Mouse (Mus musculus) cerebellum, postnatal 25 days (tissue): ENCODE data around the gene Kif27.

Experiments used
- DNase-seq, 2 experiments: peaks; one replicate each; pipeline ENCODE4 v3.0.0; 2021; ENCODE audit warnings: mixed read lengths in 2 of 2

Gene Kif27

GRCm38 (mm10) chr13:58275599-58275998, 83.3 kb downstream of the Kif27 start, which contains the start of gene Gkap1:
Gkap1 (minus strand) TSS chr13:58275699.
- DNase-seq = no peak

GRCm38 (mm10) chr13:58275076-58275475, 83.8 kb downstream of the Kif27 start:
- no peak for DNase-seq

- peak; percentile 79 to 82 for DNase-seq
Observed at GRCm38 (mm10) chr13:58274259-58274991, 84.5 kb downstream of the Kif27 start.

- DNase-seq = peak in 1 of 2 experiments; percentile 60
Observed at GRCm38 (mm10) chr13:58273411-58274258, 85.3 kb downstream of the Kif27 start.

DNA sequence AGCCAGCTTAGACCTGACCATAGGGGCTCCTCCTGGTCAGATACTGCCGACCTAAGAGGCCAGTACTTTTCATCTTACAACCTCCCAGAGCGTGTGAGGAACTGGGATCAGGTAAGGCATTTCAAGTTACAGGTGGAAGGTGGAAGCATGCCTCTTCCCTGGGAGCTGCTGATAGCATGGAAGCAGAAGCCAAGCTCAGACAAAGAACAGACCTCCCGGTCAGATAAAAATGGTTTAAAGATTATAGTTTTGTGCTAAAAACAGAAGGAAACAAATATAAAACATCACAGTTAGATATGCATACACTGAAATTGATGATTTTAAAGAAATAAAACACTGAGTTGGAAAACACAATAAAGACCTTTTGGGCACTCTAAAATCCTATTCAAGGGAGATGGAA, 92.1 kb downstream of the Kif27 start:
- no peak for DNase-seq

DNA sequence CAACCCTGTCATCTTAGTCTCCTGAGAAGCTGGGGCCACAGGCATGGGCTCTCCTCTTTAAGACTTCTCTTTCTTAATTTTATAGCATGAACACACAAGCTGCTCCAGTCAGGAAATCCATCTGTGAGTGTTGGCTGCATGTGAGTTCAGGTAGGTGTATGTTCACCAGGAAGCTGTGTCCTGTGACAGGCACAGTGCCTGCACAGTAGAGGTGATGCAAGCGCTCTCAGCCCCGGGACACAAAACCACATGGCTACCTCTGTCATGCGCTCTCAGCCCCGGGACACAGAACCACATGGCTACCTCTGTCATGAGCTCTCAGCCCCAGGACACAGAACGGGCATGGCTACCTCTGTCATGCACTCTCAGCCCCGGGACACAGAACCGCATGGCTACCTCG, 95.4 kb downstream of the Kif27 start:
- no peak for DNase-seq

DNA sequence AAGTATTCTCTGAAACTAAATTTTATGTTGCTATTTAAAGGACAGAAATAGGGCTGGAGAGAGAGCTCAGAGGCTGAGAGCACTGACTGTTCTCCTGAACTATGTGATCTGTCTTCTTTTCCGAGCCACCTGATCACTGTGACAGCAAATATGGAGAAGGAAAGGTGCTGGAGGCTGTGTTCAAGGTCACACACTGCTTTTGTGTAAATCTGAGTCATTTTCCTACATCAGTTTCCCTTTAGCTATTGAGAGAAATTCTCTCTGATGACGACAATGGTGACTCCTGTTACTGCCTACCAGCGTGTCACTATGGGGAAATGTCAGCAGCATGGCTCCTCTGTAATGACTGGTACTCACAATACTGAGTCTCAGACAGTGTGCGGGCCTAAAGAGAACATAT, 97.2 kb downstream of the Kif27 start:
- no peak for DNase-seq

DNA sequence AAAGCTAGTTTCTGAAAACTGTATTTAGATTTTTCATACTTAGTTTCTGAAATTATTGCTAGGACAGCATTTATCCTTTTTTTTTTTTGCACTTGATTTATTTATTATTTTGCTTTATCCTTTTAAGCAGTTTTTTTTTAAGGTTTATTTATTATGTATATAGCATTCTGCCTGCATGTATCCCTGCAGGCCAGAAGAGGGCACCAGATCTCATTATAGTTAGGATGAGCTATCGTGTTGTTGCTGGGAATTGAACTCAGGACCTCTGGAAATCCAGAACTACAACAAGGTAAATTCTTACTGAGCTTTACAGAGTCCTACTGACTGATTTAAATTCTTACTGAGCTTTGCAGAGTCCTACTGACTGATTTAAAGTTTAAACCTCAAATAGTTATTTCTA, 105.7 kb downstream of the Kif27 start:
- DNase-seq = no peak

DNA sequence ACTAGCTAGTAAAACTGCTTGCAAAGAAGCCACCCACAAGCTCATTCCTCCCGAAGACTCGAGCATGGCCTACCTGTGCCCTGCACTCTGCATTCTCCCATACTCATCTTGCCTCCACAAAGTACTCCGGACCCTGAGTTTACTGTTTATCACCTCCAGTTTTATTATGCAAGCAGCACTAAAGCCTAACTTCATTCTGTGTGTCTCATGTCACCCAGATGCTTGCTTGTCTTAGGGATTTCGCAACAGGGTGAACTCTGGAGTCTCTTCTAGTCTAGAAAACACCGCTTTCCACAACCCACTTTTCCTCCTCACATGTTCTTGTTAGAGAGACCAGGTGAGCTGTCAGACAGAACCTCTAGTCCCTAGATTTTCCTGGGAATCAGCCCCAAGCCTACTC, 110.0 kb downstream of the Kif27 start:
- no peak for DNase-seq
